Mouse (Mus musculus): ENCODE results near the gene Erich3.

GRCm38 (mm10) chr3:154649411-154650285, 14.0 kb upstream of the Erich3 start:
- TF ChIP-seq POLR2A (IDR thresholded peaks at IDR 0.05; ENCODE audit: low read depth, low read length): no peak
- no peak for TF ChIP-seq CTCF (IDR thresholded peaks at IDR 0.05; ENCODE audit: extremely low read depth, insufficient read length, insufficient replicate concordance, low read depth, low read length)
